Mouse (Mus musculus): ENCODE measurements around the gene Btbd9. TPM values are rescaled to one million over a fixed set of nuclear protein-coding genes. Genes with fewer than 3 reads are reported as not detected.

Gene Btbd9
- polyA plus RNA-seq, 1 experiment from 2014 or later, result 52.5 TPM

GRCm38 (mm10) chr17:30478181-30478580 is 98.1 kb downstream of the Btbd9 start:
- H3K9me3 ChIP-seq (ENCODE audit: control insufficient read depth, low read length), result no peaks in the 10 kb centered on the region
- whole genome bisulfite sequencing, result 84% methylated on average over 9 of the region's 9 CpGs
- H3K4me3 ChIP-seq (ENCODE audit: low read length), result no peak overlapping the region
- H3K4me1 ChIP-seq (ENCODE audit: control insufficient read depth, insufficient read depth, low read length), result no peaks in the 10 kb centered on the region
- no peak overlapping the region for H3K4me2 ChIP-seq (replicated peaks; ENCODE audit: low read depth, low read length)
- H3K36me3 ChIP-seq (ENCODE audit: control insufficient read depth, insufficient read depth, low read length), result no peaks in the 10 kb centered on the region; the same call in 1 of the 2 replicates
- H3K27ac ChIP-seq (ENCODE audit: low read depth, low read length), result no peak overlapping the region
- H3K9ac ChIP-seq (ENCODE audit: low read depth, low read length), result no peak overlapping the region
- ATAC-seq (ENCODE audit: low FRiP score, low TSS enrichment), result no peak
- no peaks in the 10 kb centered on the region for H3K27me3 ChIP-seq (ENCODE audit: control insufficient read depth, insufficient read depth, low read length)

GRCm38 (mm10) chr17:30474561-30474960 is 101.7 kb downstream of the Btbd9 start:
- no peak overlapping the region for H3K4me2 ChIP-seq (replicated peaks; ENCODE audit: low read depth, low read length)
- no peaks in the 10 kb centered on the region for H3K27me3 ChIP-seq (ENCODE audit: control insufficient read depth, insufficient read depth, low read length)
- no peaks in the 10 kb centered on the region for H3K36me3 ChIP-seq (ENCODE audit: control insufficient read depth, insufficient read depth, low read length)
- H3K4me1 ChIP-seq (ENCODE audit: control insufficient read depth, insufficient read depth, low read length), result peaks cover 16% of the 10 kb centered on the region; the same call in 1 of the 2 replicates
- no peak overlapping the region for H3K9ac ChIP-seq (ENCODE audit: low read depth, low read length)
- ATAC-seq (ENCODE audit: low FRiP score, low TSS enrichment), result no peak
- H3K9me3 ChIP-seq (ENCODE audit: control insufficient read depth, low read length), result no peaks in the 10 kb centered on the region
- WGBS, result 74% methylated on average over 2 of the region's 2 CpGs
- H3K27ac ChIP-seq (ENCODE audit: low read depth, low read length), result no peak overlapping the region
- H3K4me3 ChIP-seq (ENCODE audit: low read length), result no peak overlapping the region

- WGBS, result 94% methylated on average over 10 of the region's 10 CpGs
- no peak for ATAC-seq (ENCODE audit: low FRiP score, low TSS enrichment)
- H3K9me3 ChIP-seq (ENCODE audit: control insufficient read depth, low read length), result no peaks in the 10 kb centered on the region
Observed at GRCm38 (mm10) chr17:30472776-30473175, 103.5 kb downstream of the Btbd9 start.

GRCm38 (mm10) chr17:30471512-30471911 is 104.8 kb downstream of the Btbd9 start:
- H3K27me3 ChIP-seq (ENCODE audit: control insufficient read depth, insufficient read depth, low read length), result no peaks in the 10 kb centered on the region
- no peaks in the 10 kb centered on the region for H3K36me3 ChIP-seq (ENCODE audit: control insufficient read depth, insufficient read depth, low read length)
- WGBS, result 57% methylated on average over 7 of the region's 7 CpGs
- no peaks in the 10 kb centered on the region for H3K9me3 ChIP-seq (ENCODE audit: control insufficient read depth, low read length)
- no peak overlapping the region for H3K4me2 ChIP-seq (replicated peaks; ENCODE audit: low read depth, low read length)
- H3K27ac ChIP-seq (ENCODE audit: low read depth, low read length), result no peak overlapping the region
- no peak overlapping the region for H3K9ac ChIP-seq (ENCODE audit: low read depth, low read length)
- H3K4me3 ChIP-seq (ENCODE audit: low read length), result no peak overlapping the region
- H3K4me1 ChIP-seq (ENCODE audit: control insufficient read depth, insufficient read depth, low read length), result peaks cover 18% of the 10 kb centered on the region; the same call in 1 of the 2 replicates
- ATAC-seq (ENCODE audit: low FRiP score, low TSS enrichment), result no peak

More at GRCm38 (mm10) chr17:30472776-30473175, 103.5 kb downstream of the Btbd9 start:
- Histone ChIP-seq H3K4me1 (ENCODE audit: control insufficient read depth, insufficient read depth, low read length) (peaks cover 18% of the 10 kb centered on the region; the same call in 1 of the 2 replicates), H3K36me3 (ENCODE audit: control insufficient read depth, insufficient read depth, low read length) (no peaks in the 10 kb centered on the region), H3K27ac (ENCODE audit: low read depth, low read length) (no peak overlapping the region), H3K4me2 (replicated peaks; ENCODE audit: low read depth, low read length) (no peak overlapping the region), H3K9ac (ENCODE audit: low read depth, low read length) (no peak overlapping the region), H3K27me3 (ENCODE audit: control insufficient read depth, insufficient read depth, low read length) (no peaks in the 10 kb centered on the region), H3K4me3 (ENCODE audit: low read length) (no peak overlapping the region)

- H3K36me3 ChIP-seq (ENCODE audit: control insufficient read depth, insufficient read depth, low read length), result no peaks in the 10 kb centered on the region
- H3K4me3 ChIP-seq (ENCODE audit: low read length), result no peak overlapping the region
- no peaks in the 10 kb centered on the region for H3K9me3 ChIP-seq (ENCODE audit: control insufficient read depth, low read length)
- no peak overlapping the region for H3K4me2 ChIP-seq (replicated peaks; ENCODE audit: low read depth, low read length)
- 0 out of 2 replicates have a peak, but pooled peaks have one; percentile 24 for ATAC-seq (ENCODE audit: low FRiP score, low TSS enrichment)
- peaks cover 18% of the 10 kb centered on the region; the same call in 1 of the 2 replicates for H3K4me1 ChIP-seq (ENCODE audit: control insufficient read depth, insufficient read depth, low read length)
- H3K9ac ChIP-seq (ENCODE audit: low read depth, low read length), result no peak overlapping the region
- H3K27me3 ChIP-seq (ENCODE audit: control insufficient read depth, insufficient read depth, low read length), result no peaks in the 10 kb centered on the region
- H3K27ac ChIP-seq (ENCODE audit: low read depth, low read length), result no peak overlapping the region
- 23% methylated on average over 8 of the region's 8 CpGs for WGBS
Observed at GRCm38 (mm10) chr17:30470790-30471189, 105.5 kb downstream of the Btbd9 start.

GRCm38 (mm10) chr17:30470286-30470685 is 106.0 kb downstream of the Btbd9 start:
- H3K4me1 ChIP-seq (ENCODE audit: control insufficient read depth, insufficient read depth, low read length), result peaks cover 18% of the 10 kb centered on the region; the same call in 1 of the 2 replicates
- no peak overlapping the region for H3K27ac ChIP-seq (ENCODE audit: low read depth, low read length)
- 42% methylated on average over 8 of the region's 8 CpGs for WGBS
- H3K9ac ChIP-seq (ENCODE audit: low read depth, low read length), result no peak overlapping the region
- no peak overlapping the region for H3K4me2 ChIP-seq (replicated peaks; ENCODE audit: low read depth, low read length)
- no peak overlapping the region for H3K4me3 ChIP-seq (ENCODE audit: low read length)
- H3K27me3 ChIP-seq (ENCODE audit: control insufficient read depth, insufficient read depth, low read length), result no peaks in the 10 kb centered on the region
- no peak for ATAC-seq (ENCODE audit: low FRiP score, low TSS enrichment)
- no peaks in the 10 kb centered on the region for H3K9me3 ChIP-seq (ENCODE audit: control insufficient read depth, low read length)
- no peaks in the 10 kb centered on the region for H3K36me3 ChIP-seq (ENCODE audit: control insufficient read depth, insufficient read depth, low read length)

GRCm38 (mm10) chr17:30469511-30470076 is 106.7 kb downstream of the Btbd9 start:
- no peak for ATAC-seq (ENCODE audit: low FRiP score, low TSS enrichment)
- Histone ChIP-seq H3K27ac (ENCODE audit: low read depth, low read length) (no peak overlapping the region), H3K4me2 (replicated peaks; ENCODE audit: low read depth, low read length) (no peak overlapping the region), H3K4me1 (ENCODE audit: control insufficient read depth, insufficient read depth, low read length) (peaks cover 18% of the 10 kb centered on the region; the same call in 1 of the 2 replicates), H3K36me3 (ENCODE audit: control insufficient read depth, insufficient read depth, low read length) (no peaks in the 10 kb centered on the region), H3K4me3 (ENCODE audit: low read length) (no peak overlapping the region), H3K27me3 (ENCODE audit: control insufficient read depth, insufficient read depth, low read length) (no peaks in the 10 kb centered on the region), H3K9ac (ENCODE audit: low read depth, low read length) (no peak overlapping the region), H3K9me3 (ENCODE audit: control insufficient read depth, low read length) (no peaks in the 10 kb centered on the region)
- whole genome bisulfite sequencing, result 85% methylated on average over 10 of the region's 10 CpGs

GRCm38 (mm10) chr17:30468368-30468767 is 107.9 kb downstream of the Btbd9 start:
- peaks cover 18% of the 10 kb centered on the region; the same call in 1 of the 2 replicates for H3K4me1 ChIP-seq (ENCODE audit: control insufficient read depth, insufficient read depth, low read length)
- H3K4me2 ChIP-seq (replicated peaks; ENCODE audit: low read depth, low read length), result no peak overlapping the region
- ATAC-seq (ENCODE audit: low FRiP score, low TSS enrichment), result no peak
- no peaks in the 10 kb centered on the region for H3K27me3 ChIP-seq (ENCODE audit: control insufficient read depth, insufficient read depth, low read length)
- H3K4me3 ChIP-seq (ENCODE audit: low read length), result no peak overlapping the region
- H3K9me3 ChIP-seq (ENCODE audit: control insufficient read depth, low read length), result no peaks in the 10 kb centered on the region
- no peaks in the 10 kb centered on the region for H3K36me3 ChIP-seq (ENCODE audit: control insufficient read depth, insufficient read depth, low read length)
- 28% methylated on average over 4 of the region's 4 CpGs for WGBS
- no peak overlapping the region for H3K27ac ChIP-seq (ENCODE audit: low read depth, low read length)
- H3K9ac ChIP-seq (ENCODE audit: low read depth, low read length), result no peak overlapping the region

GRCm38 (mm10) chr17:30467566-30468213 is 108.6 kb downstream of the Btbd9 start:
- Histone ChIP-seq H3K4me3 (ENCODE audit: low read length) (no peak overlapping the region), H3K36me3 (ENCODE audit: control insufficient read depth, insufficient read depth, low read length) (no peaks in the 10 kb centered on the region), H3K9me3 (ENCODE audit: control insufficient read depth, low read length) (no peaks in the 10 kb centered on the region), H3K27ac (ENCODE audit: low read depth, low read length) (no peak overlapping the region), H3K4me2 (replicated peaks; ENCODE audit: low read depth, low read length) (no peak overlapping the region), H3K27me3 (ENCODE audit: control insufficient read depth, insufficient read depth, low read length) (no peaks in the 10 kb centered on the region), H3K9ac (ENCODE audit: low read depth, low read length) (no peak overlapping the region), H3K4me1 (ENCODE audit: control insufficient read depth, insufficient read depth, low read length) (peaks cover 18% of the 10 kb centered on the region; the same call in 1 of the 2 replicates)
- no peak for ATAC-seq (ENCODE audit: low FRiP score, low TSS enrichment)
- WGBS, result 53% methylated on average over 14 of the region's 14 CpGs

All from kidney, embryonic 14.5 days (tissue).